Mouse (Mus musculus) adrenal gland, adult (tissue): ENCODE measurements around the gene Rpl10l.

ENCODE experiments used
- DNase-seq, 2 experiments: peaks; one replicate each; pipeline ENCODE4 v3.0.0; 2022 to 2023; ENCODE audit warnings: low spot score in 1 of 2; ENCODE audit not compliant: inconsistent age in 2 of 2

The Rpl10l gene

GRCm38 (mm10) chr12:66283991-66284622 is at the start of gene Rpl10l:
Gene Rpl10l (minus strand): TSS chr12:66284401.
- DNase-seq, result no peak

GRCm38 (mm10) chr12:66275890-66276289 is 8.3 kb downstream of the Rpl10l start:
- no peak for DNase-seq

- no peak for DNase-seq
Observed at GRCm38 (mm10) chr12:66245461-66246099, 38.6 kb downstream of the Rpl10l start.

GRCm38 (mm10) chr12:66234158-66234557 is 50.0 kb downstream of the Rpl10l start:
- DNase-seq, result no peak
